Mouse (Mus musculus) liver, adult 2 months (tissue): ENCODE data around the gene Ednrb.

Experiments
- CTCF ChIP-seq: fragments of 200-500 bp; IDR thresholded peaks from 2 replicates; pipeline ENCODE4 v1.5.1; 2011; ENCODE audit warnings: low read depth, low read length, control low read depth
- POLR2A ChIP-seq: fragments of 200-500 bp; IDR thresholded peaks from 2 replicates; pipeline ENCODE4 v1.6.1; 2011; ENCODE audit warnings: low read length, control low read depth; ENCODE audit not compliant: insufficient read depth; ENCODE audit errors: extremely low read depth

GRCm38 (mm10) chr14:103845716-103846115 lies 1.5 kb upstream of the Ednrb start:
- no peak for TF ChIP-seq CTCF
- no peak for TF ChIP-seq POLR2A
